Mouse (Mus musculus): ENCODE results near the gene Hist1h3c.

DNA sequence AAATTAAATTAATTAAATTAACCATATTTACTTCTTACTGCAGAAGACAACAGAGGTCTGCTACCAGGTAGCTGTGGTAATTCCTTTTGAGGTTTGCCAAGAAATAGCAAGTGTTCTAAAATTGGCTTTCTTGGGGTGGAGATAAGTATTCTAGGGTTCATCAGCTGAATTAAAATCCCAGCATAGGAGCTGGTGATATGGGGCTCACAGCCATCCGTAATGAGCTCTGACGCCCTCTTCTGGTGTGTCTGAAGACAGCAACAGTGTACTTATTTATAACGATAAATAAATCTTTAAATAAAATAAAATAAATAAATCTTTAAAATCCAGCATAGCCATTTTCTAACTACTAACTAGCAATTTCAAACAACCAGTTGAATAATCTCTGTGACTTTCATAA is 45.6 kb downstream of the Hist1h3c start:
- TF ChIP-seq POLR2A (IDR thresholded peaks at IDR 0.05; ENCODE audit: borderline replicate concordance, extremely low read depth, low read depth, low read length) (no peak), CTCF (IDR thresholded peaks at IDR 0.05; ENCODE audit: insufficient read depth, low read length) (no peak)
